Mouse (Mus musculus): Measurements from ENCODE around the gene Cyp27a1.

The Cyp27a1 gene

DNA sequence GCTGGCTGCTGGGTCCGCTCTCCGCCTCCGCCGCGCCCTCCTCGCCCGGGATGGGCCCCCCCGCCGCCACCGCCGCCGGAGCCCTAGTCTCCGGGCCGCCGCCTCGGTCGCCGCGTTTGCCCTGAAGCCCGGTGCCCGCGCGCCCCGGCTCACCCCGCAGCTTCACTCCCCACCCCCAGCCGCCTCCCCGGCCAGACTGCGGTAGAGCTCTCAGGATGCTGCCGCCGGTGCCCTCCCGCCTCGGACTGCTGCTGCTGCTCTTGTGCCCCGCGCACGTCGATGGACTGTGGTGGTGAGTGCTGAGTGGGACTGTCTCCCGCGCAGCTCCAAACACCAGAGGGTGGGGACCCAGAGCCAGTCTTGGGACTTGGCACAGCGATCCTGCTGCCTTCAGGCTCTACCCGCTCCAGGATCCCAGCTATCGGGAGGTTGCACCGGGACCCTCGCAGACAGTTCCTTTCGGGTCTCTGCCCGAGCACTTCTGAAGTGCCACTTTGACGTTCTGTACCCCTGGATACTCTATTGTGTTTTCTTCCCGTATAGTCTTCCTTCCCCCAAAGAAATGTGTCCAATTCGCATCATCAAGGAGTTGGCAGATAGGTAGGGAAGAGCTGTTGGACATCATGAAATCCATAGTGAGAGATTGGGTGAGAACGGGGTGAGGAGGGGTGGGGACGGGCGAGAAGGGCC lies 58.7 kb downstream of the Cyp27a1 start:
- in situ Hi-C loops (cut with MboI, MseI): loop anchor here (5.0 kb wide), 1 partner anchor 40 kb away; no protein-coding TSS in a partner anchor

DNA sequence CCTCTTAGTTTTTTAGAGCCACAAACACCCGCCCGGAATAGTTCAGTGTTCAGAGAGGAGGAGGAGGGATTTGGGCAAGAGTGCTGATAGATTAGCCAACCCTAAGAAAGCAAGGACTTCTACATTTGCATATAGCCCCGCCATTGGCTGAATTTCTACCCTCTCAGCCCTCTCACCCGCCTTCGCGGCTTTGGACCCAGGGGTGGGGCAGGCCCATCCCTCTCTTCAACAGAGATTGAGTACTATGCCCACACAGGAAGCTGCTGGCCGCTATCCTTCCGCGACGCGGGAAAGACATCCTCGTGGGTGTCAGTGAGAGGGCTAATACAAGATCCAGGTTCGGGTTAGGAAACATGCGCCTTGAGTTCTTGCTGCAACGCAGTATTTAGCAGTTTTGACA lies 59.8 kb downstream of the Cyp27a1 start:
- in situ Hi-C loops (cut with MboI, MseI): loop anchor here (5.0 kb wide), 1 partner anchor 39 kb away; no protein-coding TSS in a partner anchor

DNA sequence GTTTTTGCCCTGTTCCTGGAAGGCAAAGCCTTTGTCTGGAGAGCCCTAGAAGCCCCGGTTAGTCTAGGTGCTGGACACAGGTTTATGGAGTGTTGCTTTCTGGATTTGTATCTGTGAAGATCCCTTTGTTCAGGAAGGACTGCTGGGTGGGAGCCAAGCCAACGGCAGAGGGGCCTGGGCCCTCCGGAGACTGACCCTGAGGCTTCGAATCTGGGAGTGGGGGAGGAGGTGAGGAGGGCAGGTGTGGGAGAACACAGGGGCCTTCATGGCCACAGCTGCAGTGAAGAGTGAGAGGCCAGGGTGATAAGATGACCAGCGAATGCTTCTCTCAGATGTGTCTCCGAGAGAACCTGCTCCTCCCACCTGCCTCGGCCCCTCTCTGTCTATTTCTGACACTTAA lies 60.7 kb downstream of the Cyp27a1 start:
- in situ Hi-C loops (cut with MboI, MseI): loop anchor here (5.0 kb wide), 1 partner anchor 38 kb away; no protein-coding TSS in a partner anchor

DNA sequence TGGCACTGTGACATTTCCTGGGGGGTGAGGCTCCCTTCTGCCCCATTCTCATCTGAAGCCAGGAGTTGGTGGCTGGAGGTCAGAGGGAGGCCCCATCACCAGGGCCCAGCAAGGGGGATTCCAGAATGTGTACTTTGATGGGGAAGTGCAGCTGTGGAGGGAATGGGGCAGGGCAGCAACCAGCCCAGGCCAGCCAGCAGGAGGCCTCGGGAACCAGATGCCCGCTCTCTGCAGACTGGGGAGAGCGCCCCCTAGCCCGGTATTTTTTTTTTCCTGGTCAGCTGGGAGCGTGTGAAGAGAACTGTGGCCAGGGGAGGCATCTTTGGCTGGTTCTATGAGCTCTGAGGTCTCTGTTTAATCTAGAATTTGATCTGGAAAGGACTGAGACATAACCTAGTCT lies 62.4 kb downstream of the Cyp27a1 start:
- in situ Hi-C loops (cut with MboI, MseI): no loop called here

DNA sequence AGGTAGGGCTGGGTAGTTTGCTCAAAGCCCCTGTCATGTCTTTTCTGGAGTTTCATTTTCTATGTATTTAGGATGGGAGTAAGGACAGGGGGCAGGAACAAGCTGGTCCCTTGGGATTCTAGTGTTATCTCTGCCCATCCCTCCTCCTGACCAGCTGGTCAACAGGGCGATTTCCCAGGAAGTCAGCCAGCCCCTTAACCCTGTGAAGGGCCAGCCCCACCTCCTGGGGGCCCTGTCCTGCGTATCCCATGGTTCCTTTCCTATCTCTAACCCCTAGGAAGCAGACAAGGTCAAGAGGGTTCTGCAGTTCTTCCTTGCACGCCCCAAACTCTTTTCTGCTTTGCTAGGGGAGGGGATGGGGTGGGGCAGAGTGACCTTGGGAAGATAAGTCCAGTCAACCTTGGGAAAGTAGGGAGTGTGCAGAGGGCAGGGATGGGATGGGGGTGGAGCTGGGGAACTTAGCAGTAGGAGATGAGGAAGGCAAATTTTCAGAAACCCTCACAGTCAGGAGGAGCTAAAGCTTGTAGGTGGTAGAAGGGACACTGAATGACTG lies 65.6 kb downstream of the Cyp27a1 start:
- in situ Hi-C loops (cut with MboI, MseI): no loop called here

DNA sequence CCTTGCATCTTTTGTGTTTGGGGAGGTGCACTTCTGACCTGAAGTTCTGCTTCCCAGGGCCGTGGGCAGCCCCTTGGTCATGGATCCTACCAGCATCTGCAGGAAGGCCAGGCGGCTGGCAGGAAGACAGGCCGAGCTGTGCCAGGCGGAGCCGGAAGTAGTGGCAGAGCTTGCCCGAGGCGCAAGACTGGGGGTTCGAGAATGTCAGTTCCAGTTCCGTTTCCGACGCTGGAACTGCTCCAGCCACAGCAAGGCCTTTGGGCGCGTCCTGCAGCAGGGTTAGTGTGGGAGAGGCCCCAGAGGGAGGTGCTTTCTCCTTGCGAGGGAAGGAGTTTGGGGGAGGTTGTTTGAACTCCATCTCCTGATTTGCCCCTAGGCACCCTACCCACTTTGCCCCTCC lies 68.7 kb downstream of the Cyp27a1 start:
- in situ Hi-C loops (cut with MboI, MseI): no loop called here

DNA sequence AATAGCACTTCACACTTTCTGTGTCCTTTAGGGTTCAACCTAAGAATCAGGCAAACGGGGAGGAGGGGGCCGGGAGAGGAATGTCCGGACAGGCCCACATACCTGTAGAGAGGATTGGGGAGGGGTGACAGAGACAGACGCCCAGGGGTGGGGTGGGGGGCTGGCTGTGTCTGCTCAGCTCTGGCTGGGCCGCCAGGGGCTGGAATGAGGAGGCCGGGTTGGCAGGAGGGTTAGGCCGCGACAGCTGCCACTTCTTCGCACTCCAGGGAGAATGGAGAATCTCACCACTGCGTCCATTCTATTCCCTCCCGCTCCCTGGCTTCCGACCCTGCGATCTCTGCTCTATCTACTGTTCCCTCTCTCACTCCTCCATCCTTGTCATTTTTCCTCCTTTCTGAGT lies 70.2 kb downstream of the Cyp27a1 start:
- in situ Hi-C loops (cut with MboI, MseI): no loop called here

DNA sequence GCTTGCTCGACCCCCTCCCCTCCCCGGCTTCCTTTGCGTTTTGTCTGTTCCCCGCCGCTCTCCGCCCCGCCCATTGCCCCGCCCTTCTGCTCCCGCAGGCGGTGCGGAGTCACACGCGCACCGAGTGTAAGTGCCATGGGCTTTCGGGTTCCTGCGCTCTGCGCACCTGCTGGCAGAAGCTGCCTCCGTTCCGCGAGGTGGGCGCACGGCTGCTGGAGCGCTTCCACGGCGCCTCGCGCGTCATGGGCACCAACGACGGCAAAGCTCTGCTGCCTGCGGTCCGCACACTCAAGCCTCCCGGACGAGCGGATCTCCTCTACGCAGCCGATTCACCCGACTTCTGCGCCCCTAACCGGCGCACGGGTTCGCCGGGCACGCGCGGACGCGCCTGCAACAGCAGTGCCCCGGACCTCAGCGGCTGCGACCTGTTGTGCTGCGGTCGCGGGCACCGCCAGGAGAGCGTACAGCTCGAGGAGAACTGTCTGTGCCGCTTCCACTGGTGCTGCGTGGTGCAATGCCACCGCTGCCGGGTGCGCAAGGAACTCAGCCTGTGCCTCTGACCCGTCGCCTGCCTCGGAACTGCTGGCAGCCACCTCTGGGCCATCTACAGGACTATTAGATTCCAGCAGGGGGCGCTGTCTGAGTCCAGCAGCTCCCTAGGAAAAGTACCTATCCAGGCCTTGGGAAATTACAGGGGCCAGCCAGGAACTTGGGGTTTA lies 70.8 kb downstream of the Cyp27a1 start:
- in situ Hi-C loops (cut with MboI, MseI): no loop called here

All from T-helper 1 cell (primary cell).